Mouse (Mus musculus): Measurements from ENCODE around the gene Dll4.

GRCm38 (mm10) chr2:119377286-119377685, 51.7 kb downstream of the Dll4 start:
- TF ChIP-seq POLR2A (IDR thresholded peaks at IDR 0.05; ENCODE audit: borderline replicate concordance, extremely low read depth, insufficient read depth, insufficient read length, poor library complexity, severe bottlenecking): no peak
- no peak for TF ChIP-seq CTCF (IDR thresholded peaks at IDR 0.05; ENCODE audit: borderline replicate concordance, extremely low read depth, insufficient read depth, insufficient read length)

Data from brain, embryonic 14.5 days (tissue).